Mouse (Mus musculus) CH12F3 (cell line): ENCODE data around the gene Tut1.
"Not testable (repeated sequence)": the region's sequence is repeated elsewhere in the genome, so short reads cannot be mapped to it uniquely, and the experiment has no call there.

Experiments used
- in situ Hi-C: fragments of 300-500 bp; cut with MboI; formaldehyde crosslinking; loops from 2 replicates; pipeline ENCODE4 v1.14.3; 2020; ENCODE audit warnings: low sequenced_read_pairs

The Tut1 gene

GRCm38 (mm10) chr19:8998546-8998945, 44.9 kb downstream of the Tut1 start:
- in situ Hi-C loops: loop anchor here (10.0 kb wide), 1 partner anchor 76 kb away; no protein-coding TSS in a partner anchor

DNA sequence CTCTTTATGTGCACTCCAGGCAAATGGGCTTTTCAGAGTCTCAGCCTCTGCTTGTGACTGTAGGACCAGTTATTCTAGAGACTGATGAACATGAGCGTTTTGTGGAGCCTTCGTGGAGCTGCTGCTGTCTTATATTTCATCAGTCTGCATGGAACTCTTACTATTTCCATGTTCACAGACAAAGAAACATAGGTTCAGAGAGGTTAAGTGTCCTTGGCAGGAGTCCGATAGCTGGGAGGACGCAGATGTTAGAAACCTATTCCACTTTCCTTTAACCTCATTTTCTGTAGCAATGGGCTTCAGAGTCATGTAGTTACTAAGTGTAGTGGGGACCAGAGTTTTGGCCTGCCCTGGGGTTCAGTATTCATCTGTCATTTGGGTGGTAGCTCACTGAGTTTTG, 45.6 kb downstream of the Tut1 start:
- in situ Hi-C loops: loop anchor here (10.0 kb wide), 1 partner anchor 76 kb away; no protein-coding TSS in a partner anchor

- in situ Hi-C loops: not testable (repeated sequence)
Observed at GRCm38 (mm10) chr19:9006915-9007314, 53.3 kb downstream of the Tut1 start.
